Mouse (Mus musculus): Measurements from ENCODE around the gene Clec16a. TPM values are rescaled to one million over a fixed set of nuclear protein-coding genes. Genes with fewer than 3 reads are reported as not detected.

The Clec16a gene
- total RNA-seq, 2 experiments from 2014 or later = 46.0 to 50.7 TPM

- no peak for DNase-seq
- intact Hi-C loops (cut with DNase I) = no loop called here
Measured at GRCm38 (mm10) chr16:10702399-10702798, 157.3 kb downstream of the Clec16a start.

- DNase-seq = no peak
- intact Hi-C loops (cut with DNase I) = no loop called here
Measured at GRCm38 (mm10) chr16:10703932-10704331, 158.8 kb downstream of the Clec16a start.

- no peak for DNase-seq
- intact Hi-C loops (cut with DNase I) = no loop called here
Measured at GRCm38 (mm10) chr16:10705396-10705795, 160.3 kb downstream of the Clec16a start.

DNA sequence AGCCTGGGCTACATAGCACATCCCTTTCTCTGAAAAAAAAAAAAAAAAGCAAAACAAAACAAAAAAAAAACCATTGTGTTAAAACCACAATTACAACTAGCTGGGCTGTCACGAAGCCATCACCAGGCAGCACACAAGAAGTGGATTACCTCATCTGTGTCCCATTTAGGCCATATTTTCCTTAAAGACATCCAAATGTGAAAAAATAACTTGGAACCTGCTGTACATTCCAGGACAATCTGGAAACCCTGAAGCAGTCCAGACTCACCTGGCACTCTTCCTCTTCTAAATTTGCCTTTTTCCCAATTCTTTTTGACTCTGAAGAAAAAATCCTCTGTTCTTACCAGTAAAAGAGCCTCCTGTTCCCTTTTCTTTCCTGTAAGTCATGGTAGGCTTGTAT lies 166.4 kb downstream of the Clec16a start:
- no peak for DNase-seq
- intact Hi-C loops (cut with DNase I) = no loop called here

GRCm38 (mm10) chr16:10713041-10713440 lies 167.9 kb downstream of the Clec16a start:
- no peak for DNase-seq
- intact Hi-C loops (cut with DNase I) = no loop called here

- intact Hi-C loops (cut with DNase I) = no loop called here
- DNase-seq = no peak
Measured at GRCm38 (mm10) chr16:10713441-10714239, 168.5 kb downstream of the Clec16a start.

- intact Hi-C loops (cut with DNase I) = no loop called here
- DNase-seq = no peak
Measured at GRCm38 (mm10) chr16:10715211-10715610, 170.1 kb downstream of the Clec16a start.

- no peak for DNase-seq
- intact Hi-C loops (cut with DNase I) = no loop called here
Measured at GRCm38 (mm10) chr16:10715632-10716031, 170.5 kb downstream of the Clec16a start.

DNA sequence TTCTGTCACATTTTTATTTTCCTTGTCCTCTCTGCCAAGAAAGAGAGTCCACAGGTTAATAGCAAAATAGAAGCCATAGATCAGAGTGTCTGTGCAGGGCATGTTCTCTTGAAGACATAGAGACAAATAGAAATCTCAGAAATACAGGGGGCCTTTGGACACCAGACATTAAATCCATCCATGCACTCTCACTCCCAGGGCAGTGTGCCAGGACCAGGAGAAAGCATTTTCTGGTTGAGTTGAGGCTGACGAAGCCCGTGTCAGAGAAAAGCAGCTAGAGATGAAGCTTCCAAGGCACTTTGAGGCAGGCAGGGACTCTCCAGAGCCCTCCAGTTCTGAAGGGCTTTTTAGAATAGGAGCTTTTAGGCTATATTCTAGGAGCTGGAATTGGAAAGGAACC lies 171.6 kb downstream of the Clec16a start:
- DNase-seq = no peak
- intact Hi-C loops (cut with DNase I) = no loop called here

GRCm38 (mm10) chr16:10719971-10720370 lies 174.8 kb downstream of the Clec16a start:
- intact Hi-C loops (cut with DNase I) = loop anchor here (5.0 kb wide), 1 partner anchor 47 kb away; no protein-coding TSS in a partner anchor
- peak; percentile 27 to 36 for DNase-seq

- DNase-seq = no peak
- intact Hi-C loops (cut with DNase I) = loop anchor here (5.0 kb wide), 1 partner anchor 44 kb away; no protein-coding TSS in a partner anchor
Measured at GRCm38 (mm10) chr16:10722882-10723544, 177.9 kb downstream of the Clec16a start.

- intact Hi-C loops (cut with DNase I) = loop anchor here (5.0 kb wide), 1 partner anchor 43 kb away; no protein-coding TSS in a partner anchor
- DNase-seq = no peak
Measured at GRCm38 (mm10) chr16:10723816-10724647, 178.9 kb downstream of the Clec16a start.

DNA sequence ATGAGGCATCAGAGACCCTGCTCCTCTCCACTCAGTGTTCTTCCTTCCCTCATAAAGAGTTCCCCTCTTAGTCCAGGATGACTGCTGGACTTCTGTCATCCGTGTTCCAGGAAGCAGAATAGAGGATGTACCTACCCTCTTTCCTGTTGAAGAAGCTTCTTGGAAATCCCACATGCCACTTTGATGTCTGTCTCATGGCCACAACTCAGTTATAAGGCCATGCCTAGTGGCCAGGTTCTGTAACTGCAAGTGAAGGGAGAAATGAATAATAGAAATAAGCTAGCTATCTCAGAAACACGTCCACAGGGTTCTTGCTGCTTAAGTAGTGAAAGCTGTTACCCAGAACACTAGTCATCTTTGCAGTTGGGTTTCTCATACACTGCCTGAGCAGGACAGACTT lies 180.0 kb downstream of the Clec16a start:
- intact Hi-C loops (cut with DNase I) = no loop called here
- DNase-seq = no peak

DNA sequence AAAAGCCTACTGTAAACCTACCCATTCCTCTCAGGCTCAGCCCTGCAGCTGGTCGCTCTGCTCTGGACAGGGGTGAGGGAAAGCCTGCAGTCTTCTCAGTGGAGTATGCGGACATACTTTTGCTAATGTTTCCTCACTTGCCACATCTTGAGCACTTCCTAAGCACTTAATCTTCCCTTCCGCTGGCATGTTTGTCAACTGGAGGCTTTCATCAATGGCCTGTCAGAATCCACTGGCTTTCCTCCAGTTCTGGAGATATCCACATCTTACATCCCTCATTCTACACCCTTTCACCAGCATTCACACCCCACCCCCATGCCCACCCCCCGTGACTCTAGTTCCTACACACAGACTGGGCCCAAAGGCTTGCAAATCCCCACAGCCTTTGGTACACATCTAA lies 182.5 kb downstream of the Clec16a start:
- DNase-seq = no peak
- intact Hi-C loops (cut with DNase I) = no loop called here

DNA sequence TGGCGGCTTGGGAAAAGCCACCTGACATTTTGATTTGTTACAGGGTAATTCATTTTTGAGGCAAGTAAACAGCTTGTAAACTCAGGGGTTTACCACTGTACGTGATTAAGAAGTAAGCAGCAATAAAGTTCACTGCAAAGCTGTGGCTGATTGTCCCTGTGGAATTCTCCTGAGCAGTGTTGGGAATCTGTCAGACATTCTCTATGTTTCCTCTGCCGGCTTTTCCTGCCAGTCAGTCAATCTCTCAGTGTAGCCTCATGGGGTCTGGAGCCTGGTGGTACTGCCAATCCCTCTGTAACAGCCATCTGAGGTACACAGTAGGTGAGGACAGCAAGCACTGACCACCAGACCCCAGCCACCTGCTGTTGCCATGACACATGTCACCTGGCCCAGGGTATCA lies 183.7 kb downstream of the Clec16a start:
- intact Hi-C loops (cut with DNase I) = no loop called here

GRCm38 (mm10) chr16:10730941-10731340 lies 185.8 kb downstream of the Clec16a start:
- intact Hi-C loops (cut with DNase I) = no loop called here
- no peak for DNase-seq

More for the DNA sequence above, 183.7 kb downstream of the Clec16a start:
- no peak for DNase-seq

- no peak for DNase-seq
- intact Hi-C loops (cut with DNase I) = no loop called here
Measured at GRCm38 (mm10) chr16:10731785-10732184, 186.6 kb downstream of the Clec16a start.

DNA sequence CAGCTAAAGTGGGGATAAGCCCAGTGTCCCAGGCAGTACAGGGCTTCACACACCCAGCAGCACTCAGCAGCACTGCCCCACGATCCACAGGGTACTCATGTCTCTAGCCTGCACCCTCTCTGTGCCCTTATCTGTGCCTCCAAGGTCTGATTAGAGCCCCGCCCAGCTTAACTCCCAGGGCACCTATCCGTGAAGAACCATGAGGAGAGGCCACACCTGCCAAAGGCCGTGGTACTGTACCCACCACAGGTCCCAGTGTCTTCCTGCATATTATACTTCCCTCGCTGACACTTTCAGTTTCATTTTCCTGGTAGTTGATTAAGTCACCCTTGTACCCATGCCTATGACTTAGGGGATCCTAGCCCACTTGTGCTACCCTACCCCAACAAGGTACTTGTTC lies 187.3 kb downstream of the Clec16a start:
- intact Hi-C loops (cut with DNase I) = no loop called here
- DNase-seq = no peak

- peak in 1 of 2 experiments; percentile 49 for DNase-seq
- intact Hi-C loops (cut with DNase I) = no loop called here
Measured at GRCm38 (mm10) chr16:10735781-10736180, 190.6 kb downstream of the Clec16a start.

GRCm38 (mm10) chr16:10736364-10736763 lies 191.2 kb downstream of the Clec16a start:
- no peak for DNase-seq
- intact Hi-C loops (cut with DNase I) = no loop called here

DNA sequence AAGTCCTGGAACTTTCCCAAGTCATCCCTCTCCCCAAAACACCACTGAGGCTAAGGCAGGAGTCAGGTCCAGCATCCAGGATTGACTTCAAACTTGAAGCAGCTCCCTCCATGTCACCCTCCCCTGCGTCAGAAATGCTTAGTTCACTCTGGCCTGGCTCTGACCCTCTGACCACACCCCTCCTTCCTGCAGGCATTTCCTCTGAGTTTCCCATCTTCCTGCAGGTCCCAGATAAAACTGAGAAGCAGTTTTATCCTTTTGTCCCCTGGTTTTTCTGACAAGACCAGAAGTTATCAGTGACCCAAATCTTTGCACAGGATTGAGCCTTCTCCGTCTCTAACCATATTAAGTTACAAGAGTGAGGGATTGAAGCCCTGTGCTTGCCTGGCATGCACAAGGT lies 192.4 kb downstream of the Clec16a start:
- intact Hi-C loops (cut with DNase I) = no loop called here
- DNase-seq = peak; percentile 31 to 49
